Mouse (Mus musculus): ENCODE measurements around the gene Nt5c3. TPM values are rescaled to one million over a fixed set of nuclear protein-coding genes. Genes with fewer than 3 reads are reported as not detected.

Gene Nt5c3
- polyA plus RNA-seq, 1 experiment from 2014 or later = 63.0 TPM

GRCm38 (mm10) chr6:56856748-56857147 is 67.0 kb downstream of the Nt5c3 start:
- Histone ChIP-seq H3K27ac (no peak overlapping the region), H3K9ac (no peak overlapping the region), H3K4me3 (no peak overlapping the region), H3K36me3 (peaks cover 57% of the 10 kb centered on the region), H3K27me3 (no peaks in the 10 kb centered on the region), H3K4me2 (replicated peaks) (no peak overlapping the region), H3K4me1 (no peaks in the 10 kb centered on the region), H3K9me3 (no peaks in the 10 kb centered on the region)
- ATAC-seq (ENCODE audit: low FRiP score, low read depth) = peak; percentile 61
- 70% methylated on average over 5 of the region's 5 CpGs for WGBS

- no peak for ATAC-seq (ENCODE audit: low FRiP score, low read depth)
- 95% methylated on average over 8 of the region's 8 CpGs for WGBS
- Histone ChIP-seq H3K27ac (no peak overlapping the region), H3K9me3 (no peaks in the 10 kb centered on the region), H3K4me3 (no peak overlapping the region), H3K27me3 (no peaks in the 10 kb centered on the region), H3K4me2 (replicated peaks) (no peak overlapping the region), H3K4me1 (no peaks in the 10 kb centered on the region), H3K36me3 (peaks cover 60% of the 10 kb centered on the region), H3K9ac (no peak overlapping the region)
These were observed 68.9 kb downstream of the Nt5c3 start for GRCm38 (mm10) chr6:56854803-56855202.

GRCm38 (mm10) chr6:56850315-56850714 is 73.4 kb downstream of the Nt5c3 start:
- 76% methylated on average over 7 of the region's 7 CpGs for WGBS
- H3K36me3 ChIP-seq = peaks cover 52% of the 10 kb centered on the region

GRCm38 (mm10) chr6:56848974-56849373 is 74.8 kb downstream of the Nt5c3 start:
- Histone ChIP-seq H3K36me3 (peaks cover 52% of the 10 kb centered on the region), H3K4me2 (replicated peaks) (no peak overlapping the region), H3K27ac (no peak overlapping the region), H3K9ac (no peak overlapping the region), H3K4me1 (no peaks in the 10 kb centered on the region), H3K4me3 (no peak overlapping the region), H3K27me3 (no peaks in the 10 kb centered on the region), H3K9me3 (no peaks in the 10 kb centered on the region)
- 89% methylated on average over 3 of the region's 3 CpGs for WGBS
- no peak for ATAC-seq (ENCODE audit: low FRiP score, low read depth)

More at GRCm38 (mm10) chr6:56850315-56850714, 73.4 kb downstream of the Nt5c3 start:
- no peak overlapping the region for H3K9ac ChIP-seq
- no peaks in the 10 kb centered on the region for H3K9me3 ChIP-seq
- no peaks in the 10 kb centered on the region for H3K4me1 ChIP-seq
- no peaks in the 10 kb centered on the region for H3K27me3 ChIP-seq
- H3K27ac ChIP-seq = no peak overlapping the region
- ATAC-seq (ENCODE audit: low FRiP score, low read depth) = no peak
- H3K4me2 ChIP-seq (replicated peaks) = no peak overlapping the region
- H3K4me3 ChIP-seq = no peak overlapping the region

- no peak overlapping the region for H3K4me2 ChIP-seq (replicated peaks)
- H3K27ac ChIP-seq = no peak overlapping the region
- H3K9ac ChIP-seq = no peak overlapping the region
- no peaks in the 10 kb centered on the region for H3K27me3 ChIP-seq
- peaks cover 29% of the 10 kb centered on the region for H3K36me3 ChIP-seq
- H3K4me3 ChIP-seq = no peak overlapping the region
- WGBS = 91% methylated on average over 2 of the region's 2 CpGs
- no peaks in the 10 kb centered on the region; the same call in 1 of the 2 replicates for H3K4me1 ChIP-seq
- no peak for ATAC-seq (ENCODE audit: low FRiP score, low read depth)
- no peaks in the 10 kb centered on the region for H3K9me3 ChIP-seq
These were observed 79.4 kb downstream of the Nt5c3 start for GRCm38 (mm10) chr6:56844365-56844764.

GRCm38 (mm10) chr6:56843229-56843628 is 80.5 kb downstream of the Nt5c3 start:
- H3K4me2 ChIP-seq (replicated peaks) = no peak overlapping the region
- no peak overlapping the region for H3K9ac ChIP-seq
- no peak overlapping the region for H3K4me3 ChIP-seq
- no peaks in the 10 kb centered on the region; the same call in 1 of the 2 replicates for H3K4me1 ChIP-seq
- 56% methylated on average over 3 of the region's 3 CpGs for WGBS
- H3K27ac ChIP-seq = no peak overlapping the region
- no peak for ATAC-seq (ENCODE audit: low FRiP score, low read depth)
- no peaks in the 10 kb centered on the region for H3K9me3 ChIP-seq
- peaks cover 34% of the 10 kb centered on the region for H3K36me3 ChIP-seq
- H3K27me3 ChIP-seq = no peaks in the 10 kb centered on the region

- Histone ChIP-seq H3K27ac (no peak overlapping the region), H3K4me2 (replicated peaks) (no peak overlapping the region), H3K9me3 (no peaks in the 10 kb centered on the region), H3K27me3 (no peaks in the 10 kb centered on the region), H3K36me3 (peaks cover 47% of the 10 kb centered on the region), H3K9ac (no peak overlapping the region), H3K4me1 (peaks cover 32% of the 10 kb centered on the region), H3K4me3 (no peak overlapping the region)
- ATAC-seq (ENCODE audit: low FRiP score, low read depth) = no peak
- 81% methylated on average over 3 of the region's 3 CpGs for WGBS
These were observed 86.1 kb downstream of the Nt5c3 start for GRCm38 (mm10) chr6:56837621-56838020.

GRCm38 (mm10) chr6:56837166-56837565 is 86.6 kb downstream of the Nt5c3 start:
- ATAC-seq (ENCODE audit: low FRiP score, low read depth) = no peak
- Histone ChIP-seq H3K9me3 (no peaks in the 10 kb centered on the region), H3K4me1 (peaks cover 32% of the 10 kb centered on the region), H3K9ac (no peak overlapping the region), H3K36me3 (peaks cover 47% of the 10 kb centered on the region), H3K4me3 (no peak overlapping the region), H3K4me2 (replicated peaks) (no peak overlapping the region), H3K27me3 (no peaks in the 10 kb centered on the region), H3K27ac (no peak overlapping the region)
- 93% methylated on average over 12 of the region's 12 CpGs for WGBS

GRCm38 (mm10) chr6:56835532-56835931 is 88.2 kb downstream of the Nt5c3 start:
- Histone ChIP-seq H3K9ac (no peak overlapping the region), H3K9me3 (no peaks in the 10 kb centered on the region), H3K4me2 (replicated peaks) (no peak overlapping the region), H3K27me3 (no peaks in the 10 kb centered on the region), H3K36me3 (peaks cover 46% of the 10 kb centered on the region), H3K4me1 (peaks cover 32% of the 10 kb centered on the region), H3K4me3 (no peak overlapping the region), H3K27ac (no peak overlapping the region)
- 87% methylated on average over 10 of the region's 10 CpGs for WGBS
- no peak for ATAC-seq (ENCODE audit: low FRiP score, low read depth)

GRCm38 (mm10) chr6:56834769-56835168 is 89.0 kb downstream of the Nt5c3 start:
- no peak for ATAC-seq (ENCODE audit: low FRiP score, low read depth)
- no peak overlapping the region for H3K27ac ChIP-seq
- no peak overlapping the region for H3K9ac ChIP-seq
- H3K36me3 ChIP-seq = peaks cover 38% of the 10 kb centered on the region
- peaks cover 32% of the 10 kb centered on the region for H3K4me1 ChIP-seq
- H3K9me3 ChIP-seq = no peaks in the 10 kb centered on the region
- no peaks in the 10 kb centered on the region for H3K27me3 ChIP-seq
- no peak overlapping the region for H3K4me2 ChIP-seq (replicated peaks)
- no peak overlapping the region for H3K4me3 ChIP-seq
- WGBS = 51% methylated on average over 5 of the region's 5 CpGs

- Histone ChIP-seq H3K9me3 (no peaks in the 10 kb centered on the region), H3K4me1 (peaks cover 29% of the 10 kb centered on the region), H3K36me3 (peaks cover 28% of the 10 kb centered on the region), H3K4me2 (replicated peaks) (peak overlapping the region; percentile 61), H3K27ac (no peak overlapping the region; the same call in 1 of the 2 replicates), H3K9ac (peak overlapping the region; percentile 91; the same call in 1 of the 2 replicates), H3K4me3 (peak overlapping the region; percentile 76), H3K27me3 (no peaks in the 10 kb centered on the region)
- 0 out of 2 replicates have a peak, but pooled peaks have one; percentile 16 for ATAC-seq (ENCODE audit: low FRiP score, low read depth)
These were observed 90.9 kb downstream of the Nt5c3 start for GRCm38 (mm10) chr6:56832830-56833229.

GRCm38 (mm10) chr6:56832407-56832796 is 91.3 kb downstream of the Nt5c3 start:
- H3K4me2 ChIP-seq (replicated peaks) = peak overlapping the region; percentile 61
- no peaks in the 10 kb centered on the region for H3K27me3 ChIP-seq
- H3K9ac ChIP-seq = peak overlapping the region; percentile 91
- peak; percentile 21 for ATAC-seq (ENCODE audit: low FRiP score, low read depth)
- peaks cover 24% of the 10 kb centered on the region for H3K36me3 ChIP-seq
- peaks cover 28% of the 10 kb centered on the region for H3K4me1 ChIP-seq
- H3K9me3 ChIP-seq = no peaks in the 10 kb centered on the region
- peak overlapping the region; percentile 87 for H3K27ac ChIP-seq
- peak overlapping the region; percentile 76 for H3K4me3 ChIP-seq
- 2% methylated on average over 11 of the region's 15 CpGs for WGBS

Data from limb, embryonic 13.5 days (tissue).